Comparison of ENCODE assay signal across 8 mouse cellular contexts in the genomic region with DNA sequence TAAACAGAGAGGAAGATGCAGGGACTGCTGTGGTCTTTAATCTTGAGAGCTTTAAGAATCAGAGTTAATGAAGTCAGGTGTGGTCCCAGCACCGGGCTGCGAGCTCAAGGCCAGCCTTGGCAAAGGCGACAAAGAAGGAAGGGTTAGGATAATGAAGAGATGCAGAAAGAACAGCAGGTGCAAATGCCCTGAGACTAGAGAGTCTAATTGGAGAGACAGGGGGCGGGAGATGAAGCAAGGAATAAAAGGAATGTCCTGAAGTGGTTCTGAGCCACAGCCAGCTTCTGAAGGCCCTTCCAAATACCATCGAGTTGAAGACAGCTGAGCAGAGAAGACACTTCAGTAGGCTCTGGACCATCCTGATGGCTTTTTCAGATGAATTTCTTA. TPM values are rescaled to one million over a fixed set of nuclear protein-coding genes. Genes with fewer than 3 reads are reported as not detected.
DNase-seq lines count a peak whose midpoint lies in the region; ATAC-seq and TF ChIP-seq lines count a peak whose summit lies in the region.

No protein-coding gene starts in this region.

- no peak for TF ChIP-seq CTCF in lung, embryonic 14.5 days (IDR thresholded peaks at IDR 0.05; ENCODE audit: low read depth)
- TF ChIP-seq CTCF in intestine, postnatal 0 days (IDR thresholded peaks at IDR 0.05; ENCODE audit: low read depth): no peak

- 9% methylated on average over 5 of the region's 5 CpGs for WGBS in lung, embryonic 14.5 days
- 16% methylated on average over 5 of the region's 5 CpGs for WGBS in embryonic facial prominence, embryonic 12.5 days
- 6% methylated on average over 5 of the region's 5 CpGs for WGBS in intestine, postnatal 0 days
- WGBS in neural tube, embryonic 13.5 days: 15% methylated on average over 5 of the region's 5 CpGs

- peaks cover 37% of the 10 kb centered on the region for H3K36me3 ChIP-seq in lung, embryonic 14.5 days (ENCODE audit: insufficient read depth)
- peaks cover 31% of the 10 kb centered on the region for H3K36me3 ChIP-seq in embryonic facial prominence, embryonic 12.5 days
- peaks cover 20% of the 10 kb centered on the region; the same call in 1 of the 2 replicates for H3K36me3 ChIP-seq in intestine, postnatal 0 days (ENCODE audit: control insufficient read depth, insufficient read depth)
- peaks cover 39% of the 10 kb centered on the region for H3K36me3 ChIP-seq in neural tube, embryonic 13.5 days

- peak; percentile 17 for DNase-seq in lung, embryonic 14.5 days
- DNase-seq in lung, adult 18-20 months: no peak
- DNase-seq in kidney, postnatal 10 days: no peak
- no peak for DNase-seq in adrenal gland, adult 2 months

- no peaks in the 10 kb centered on the region for H3K9me3 ChIP-seq in lung, embryonic 14.5 days (ENCODE audit: low read depth, low read length)
- H3K9me3 ChIP-seq in embryonic facial prominence, embryonic 12.5 days: no peaks in the 10 kb centered on the region
- no peaks in the 10 kb centered on the region for H3K9me3 ChIP-seq in intestine, postnatal 0 days (ENCODE audit: control insufficient read depth)
- no peaks in the 10 kb centered on the region for H3K9me3 ChIP-seq in neural tube, embryonic 13.5 days

- H3K9ac ChIP-seq in lung, embryonic 14.5 days: peak overlapping the region; percentile 73
- peak overlapping the region; percentile 54 for H3K9ac ChIP-seq in embryonic facial prominence, embryonic 12.5 days
- peak overlapping the region; percentile 53 for H3K9ac ChIP-seq in intestine, postnatal 0 days (ENCODE audit: low read depth, low read length)
- H3K9ac ChIP-seq in neural tube, embryonic 13.5 days: peak overlapping the region; percentile 82

- no peaks in the 10 kb centered on the region for H3K27me3 ChIP-seq in lung, embryonic 14.5 days (ENCODE audit: insufficient read depth, low read length)
- H3K27me3 ChIP-seq in embryonic facial prominence, embryonic 12.5 days: no peaks in the 10 kb centered on the region
- no peaks in the 10 kb centered on the region for H3K27me3 ChIP-seq in intestine, postnatal 0 days (replicated peaks; ENCODE audit: control insufficient read depth, insufficient read depth, low read length)
- no peaks in the 10 kb centered on the region for H3K27me3 ChIP-seq in neural tube, embryonic 13.5 days

- H3K4me1 ChIP-seq in lung, embryonic 14.5 days (ENCODE audit: insufficient read depth): peaks cover 10% of the 10 kb centered on the region; the same call in 1 of the 2 replicates
- peaks cover 22% of the 10 kb centered on the region; the same call in 1 of the 2 replicates for H3K4me1 ChIP-seq in embryonic facial prominence, embryonic 12.5 days
- no peaks in the 10 kb centered on the region for H3K4me1 ChIP-seq in intestine, postnatal 0 days (replicated peaks; ENCODE audit: control insufficient read depth, insufficient read depth, low read length)
- H3K4me1 ChIP-seq in neural tube, embryonic 13.5 days (replicated peaks): peaks cover 44% of the 10 kb centered on the region

- no peak for ATAC-seq in lung, embryonic 14.5 days (ENCODE audit: insufficient read depth)
- no peak for ATAC-seq in embryonic facial prominence, embryonic 12.5 days (ENCODE audit: insufficient number of reproducible peaks, insufficient read depth, low FRiP score, low TSS enrichment)
- ATAC-seq in intestine, postnatal 0 days: no peak
- no peak for ATAC-seq in neural tube, embryonic 13.5 days (ENCODE audit: low read depth)
- ATAC-seq in cerebellum, adult (ENCODE audit: insufficient number of reproducible peaks, low FRiP score, low TSS enrichment): no peak

- H3K4me3 ChIP-seq in lung, embryonic 14.5 days (ENCODE audit: low read depth, low read length): peak overlapping the region; percentile 66
- peak overlapping the region; percentile 51 for H3K4me3 ChIP-seq in embryonic facial prominence, embryonic 12.5 days
- peak overlapping the region; percentile 62 for H3K4me3 ChIP-seq in intestine, postnatal 0 days (ENCODE audit: low read depth, low read length)
- peak overlapping the region; percentile 59 for H3K4me3 ChIP-seq in neural tube, embryonic 13.5 days

- H3K4me2 ChIP-seq in lung, embryonic 14.5 days: peak overlapping the region; percentile 92
- peak overlapping the region; percentile 56 for H3K4me2 ChIP-seq in embryonic facial prominence, embryonic 12.5 days (replicated peaks)
- peak overlapping the region; percentile 97 for H3K4me2 ChIP-seq in intestine, postnatal 0 days (replicated peaks; ENCODE audit: low read depth)
- peak overlapping the region; percentile 69 for H3K4me2 ChIP-seq in neural tube, embryonic 13.5 days

- H3K27ac ChIP-seq in lung, embryonic 14.5 days (ENCODE audit: low read depth): peak overlapping the region; percentile 89; the same call in 1 of the 2 replicates
- H3K27ac ChIP-seq in embryonic facial prominence, embryonic 12.5 days: peak overlapping the region; percentile 84
- no peak overlapping the region for H3K27ac ChIP-seq in intestine, postnatal 0 days (ENCODE audit: low read depth, low read length)
- peak overlapping the region; percentile 93 for H3K27ac ChIP-seq in neural tube, embryonic 13.5 days (replicated peaks)

RNA-seq across cellular contexts. Expression of a gene that starts 0.7 kb away (rescaled TPM):
- 17.7 and 22.7 TPM in 2 replicates for polyA plus RNA-seq in lung, embryonic 14.5 days (2014; fragmentation: Nextera tagmentation; extraction: Ambion mirVana)
- polyA plus RNA-seq in embryonic facial prominence, embryonic 12.5 days (2016; fragmentation: Nextera tagmentation; extraction: Ambion mirVana): 20.3 and 21.9 TPM in 2 replicates
- polyA plus RNA-seq in intestine, postnatal 0 days (2015; fragmentation: Nextera tagmentation; extraction: Ambion mirVana): 4.4 and 5.2 TPM in 2 replicates
- 32.7 and 40.0 TPM in 2 replicates for polyA plus RNA-seq in neural tube, embryonic 13.5 days (2015; fragmentation: Nextera tagmentation; extraction: Ambion mirVana)
- total RNA-seq in adrenal gland, adult 2 months (2021): 10 to 100 TPM in 1 of 2 experiments, 1 to 10 TPM in 1; 8.9 to 17.3 TPM
- polyA plus RNA-seq in adrenal gland, adult 2 months (2012; rRNA removed): 20.3 and 26.3 TPM in 2 replicates

RNA-seq across cellular contexts. Expression of a gene that starts 4.9 kb away (rescaled TPM):
- polyA plus RNA-seq in lung, embryonic 14.5 days (2014; fragmentation: Nextera tagmentation; extraction: Ambion mirVana): 51.4 and 57.4 TPM in 2 replicates
- polyA plus RNA-seq in embryonic facial prominence, embryonic 12.5 days (2016; fragmentation: Nextera tagmentation; extraction: Ambion mirVana): 51.8 and 54.1 TPM in 2 replicates
- 23.0 and 23.3 TPM in 2 replicates for polyA plus RNA-seq in intestine, postnatal 0 days (2015; fragmentation: Nextera tagmentation; extraction: Ambion mirVana)
- polyA plus RNA-seq in neural tube, embryonic 13.5 days (2015; fragmentation: Nextera tagmentation; extraction: Ambion mirVana): 98.0 and 104 TPM in 2 replicates
- 10 to 100 TPM; 85.6 to 88.9 TPM for total RNA-seq in adrenal gland, adult 2 months (2021)
- 144 and 179 TPM in 2 replicates for polyA plus RNA-seq in adrenal gland, adult 2 months (2012; rRNA removed)

RNA-seq across cellular contexts. Expression of a gene that starts 47.4 kb away (rescaled TPM):
- polyA plus RNA-seq in lung, embryonic 14.5 days (2014; fragmentation: Nextera tagmentation; extraction: Ambion mirVana): 37.5 and 38.5 TPM in 2 replicates
- polyA plus RNA-seq in embryonic facial prominence, embryonic 12.5 days (2016; fragmentation: Nextera tagmentation; extraction: Ambion mirVana): 33.7 and 35.9 TPM in 2 replicates
- polyA plus RNA-seq in intestine, postnatal 0 days (2015; fragmentation: Nextera tagmentation; extraction: Ambion mirVana): 12.2 and 13.0 TPM in 2 replicates
- 29.8 and 31.3 TPM in 2 replicates for polyA plus RNA-seq in neural tube, embryonic 13.5 days (2015; fragmentation: Nextera tagmentation; extraction: Ambion mirVana)
- 10 to 100 TPM; 30.1 to 35.0 TPM for total RNA-seq in adrenal gland, adult 2 months (2021)
- 42.0 and 49.7 TPM in 2 replicates for polyA plus RNA-seq in adrenal gland, adult 2 months (2012; rRNA removed)

RNA-seq across cellular contexts. Expression of a gene that starts 50.2 kb away (rescaled TPM):
- 15.9 and 20.6 TPM in 2 replicates for polyA plus RNA-seq in lung, embryonic 14.5 days (2014; fragmentation: Nextera tagmentation; extraction: Ambion mirVana)
- polyA plus RNA-seq in embryonic facial prominence, embryonic 12.5 days (2016; fragmentation: Nextera tagmentation; extraction: Ambion mirVana): 27.5 and 27.7 TPM in 2 replicates
- polyA plus RNA-seq in intestine, postnatal 0 days (2015; fragmentation: Nextera tagmentation; extraction: Ambion mirVana): 7.2 and 8.4 TPM in 2 replicates
- polyA plus RNA-seq in neural tube, embryonic 13.5 days (2015; fragmentation: Nextera tagmentation; extraction: Ambion mirVana): 15.6 and 19.8 TPM in 2 replicates
- 10 to 100 TPM; 47.1 to 53.2 TPM for total RNA-seq in adrenal gland, adult 2 months (2021)
- polyA plus RNA-seq in adrenal gland, adult 2 months (2012; rRNA removed): 69.1 and 70.3 TPM in 2 replicates
